Mouse (Mus musculus) olfactory bulb, adult 2 months (tissue): ENCODE data around the gene Anapc4.

Experiments used
- CTCF ChIP-seq: fragments of 200-500 bp; IDR thresholded peaks from 2 replicates; pipeline ENCODE4 v1.5.1; 2012; ENCODE audit warnings: low read depth, mild to moderate bottlenecking, low read length, moderate library complexity; ENCODE audit not compliant: insufficient read depth
- POLR2A ChIP-seq: fragments of 200-500 bp; IDR thresholded peaks from 2 replicates; pipeline ENCODE4 v1.6.1; 2012; ENCODE audit warnings: mild to moderate bottlenecking, low read depth, low read length, moderate library complexity; ENCODE audit not compliant: insufficient read depth

DNA sequence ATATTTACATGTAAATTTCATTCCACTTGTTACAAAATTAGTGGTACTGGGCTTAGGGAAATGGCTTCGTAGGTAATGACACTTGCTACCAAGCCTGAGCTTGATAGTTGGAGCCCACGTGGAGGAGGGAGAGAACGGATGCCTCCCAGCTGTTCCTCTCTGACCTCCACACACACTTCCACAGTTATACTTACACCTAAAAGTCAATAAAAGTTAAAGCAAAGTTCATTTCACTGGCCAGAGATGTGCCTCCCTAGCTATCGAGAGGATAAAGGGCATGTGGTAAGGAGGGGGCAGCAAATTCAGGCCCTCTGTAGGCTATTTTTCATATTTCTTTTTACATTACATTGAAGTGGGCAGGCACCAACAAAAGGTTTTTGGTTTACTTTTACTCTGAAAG lies 5.9 kb upstream of the Anapc4 start:
- TF ChIP-seq CTCF (no peak), POLR2A (no peak)
